Comparison of ENCODE assay signal across 1 mouse cellular context in the genomic region with DNA sequence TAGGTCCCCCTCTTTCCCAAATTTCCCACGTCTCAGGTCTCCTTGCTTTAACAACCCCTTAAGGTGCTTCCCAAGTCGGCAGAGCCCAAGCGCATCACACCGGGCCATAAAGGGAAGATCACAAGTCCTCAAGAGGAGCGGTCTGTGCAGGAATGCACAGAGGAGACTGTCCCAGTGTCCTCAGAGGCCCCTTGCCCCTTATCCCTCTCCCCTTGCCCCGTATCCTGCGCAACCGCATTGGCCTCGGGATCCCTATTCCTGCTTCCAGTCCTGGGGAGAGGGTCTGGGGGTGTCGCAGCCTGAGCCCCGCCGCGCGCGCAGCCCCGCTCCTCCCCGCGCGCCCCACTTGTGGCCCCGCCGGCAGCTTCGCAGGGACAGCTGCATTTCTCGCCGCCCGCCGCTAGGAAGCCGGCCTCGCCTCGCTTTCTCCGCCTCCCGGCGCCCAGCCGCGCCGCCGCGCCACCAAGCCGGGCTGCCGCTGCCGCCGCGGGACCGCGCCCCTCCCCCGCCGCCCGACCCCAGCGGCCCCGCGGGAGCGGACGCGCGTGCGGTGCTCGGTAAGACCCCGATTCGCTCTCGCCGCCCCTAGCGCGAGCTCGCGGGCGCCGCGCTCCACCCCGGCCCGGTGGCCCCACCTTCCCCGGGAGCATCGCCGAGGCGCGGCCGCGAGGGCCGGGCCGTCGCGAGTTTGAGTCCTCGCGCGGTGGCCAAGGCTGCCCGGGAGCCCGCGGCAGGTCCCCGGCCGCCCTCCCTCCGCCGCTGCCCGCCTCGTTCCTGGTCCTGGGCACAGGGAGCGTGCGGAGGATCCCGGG.
TF ChIP-seq lines count a peak whose summit lies in the region.

No protein-coding gene starts in this region.

TF ChIP-seq in myocyte, 11 proteins besides CTCF, POLR2A, EP300 and RAD21 (continued from another document):
- TF ChIP-seq REST (IDR thresholded peaks at IDR 0.05; ENCODE audit: insufficient read depth, insufficient read length) = no peak
- TF ChIP-seq SRF (IDR thresholded peaks at IDR 0.05; ENCODE audit: control insufficient read depth, insufficient read length, low read depth) = no peak
